Mouse (Mus musculus) limb, embryonic 14.5 days (tissue): ENCODE measurements at regions not wholly inside any gene's neighbourhood (a gene's known extent, or its start where the extent isn't known, plus 50 kb on each side); places are given as distances from the start of the nearest gene placed in this dataset.
"Not testable (repeated sequence)": the region's sequence is repeated elsewhere in the genome, so short reads cannot be mapped to it uniquely, and the experiment has no call there.

Source experiments
- ATAC-seq: fragments of 200-750 bp; cut with Nextera tagmentation; 2 replicates; pipeline ENCODE4 v1.8.0; 2017; ENCODE audit warnings: low read depth, moderate number of reproducible peaks, moderate TSS enrichment; ENCODE audit not compliant: low FRiP score
- DNase-seq: peaks from one replicate; pipeline ENCODE4 v3.0.0-alpha.2; 2015; ENCODE audit warnings: low spot score
- H3K27ac ChIP-seq: fragments of 300-500 bp; sonication (generic); replicated peaks from 2 replicates; pipeline ENCODE4 v1.5.1; 2014; ENCODE audit warnings: low read depth, mild to moderate bottlenecking, low read length, moderate library complexity, mixed read lengths
- H3K27me3 ChIP-seq: fragments of 300-500 bp; sonication (generic); 2 replicates; pipeline ENCODE4 v1.6.1; 2014; ENCODE audit warnings: low read length, mixed read lengths; ENCODE audit not compliant: control insufficient read depth, insufficient read depth
- H3K36me3 ChIP-seq: fragments of 300-500 bp; sonication (generic); 2 replicates; pipeline ENCODE4 v1.6.1; 2014; ENCODE audit warnings: mild to moderate bottlenecking, low read length, moderate library complexity, mixed read lengths; ENCODE audit not compliant: control insufficient read depth, insufficient read depth
- H3K4me1 ChIP-seq: fragments of 300-500 bp; sonication (generic); 2 replicates; pipeline ENCODE4 v1.6.1; 2014; ENCODE audit warnings: antibody characterized with exemption, low read length, mixed read lengths; ENCODE audit not compliant: control insufficient read depth, insufficient read depth
- H3K4me2 ChIP-seq: fragments of 300-500 bp; sonication (generic); replicated peaks from 2 replicates; pipeline ENCODE4 v1.6.1; 2014; ENCODE audit warnings: low read depth, mild to moderate bottlenecking, low read length, moderate library complexity; ENCODE audit not compliant: severe bottlenecking
- H3K4me3 ChIP-seq: fragments of 300-500 bp; sonication (generic); replicated peaks from 2 replicates; pipeline ENCODE4 v1.5.1; 2014; ENCODE audit warnings: low read length
- H3K9ac ChIP-seq: fragments of 300-500 bp; sonication (generic); 2 replicates; pipeline ENCODE4 v1.6.1; 2014; ENCODE audit warnings: mild to moderate bottlenecking, low read depth, low read length, moderate library complexity; ENCODE audit not compliant: severe bottlenecking
- H3K9me3 ChIP-seq: fragments of 300-500 bp; sonication (generic); 2 replicates; pipeline ENCODE4 v1.6.1; 2016; ENCODE audit warnings: low read length; ENCODE audit not compliant: control insufficient read depth
- POLR2A ChIP-seq: fragments of 200-500 bp; IDR thresholded peaks from 2 replicates; pipeline ENCODE4 v1.8.0; 2012; ENCODE audit warnings: inconsistent platforms, mild to moderate bottlenecking, moderate library complexity, borderline replicate concordance; ENCODE audit not compliant: insufficient read depth, insufficient read length; ENCODE audit errors: extremely low read depth
- WGBS: fragments of 180-500 bp; shearing (Covaris S2); extraction: QIAGEN DNeasy Blood & Tissue Kit; methylation state at CpG from one replicate; pipeline ENCODE4 v1.1.7; 2014; 5-methylcytosine and 5-hydroxymethylcytosine counted together

DNA sequence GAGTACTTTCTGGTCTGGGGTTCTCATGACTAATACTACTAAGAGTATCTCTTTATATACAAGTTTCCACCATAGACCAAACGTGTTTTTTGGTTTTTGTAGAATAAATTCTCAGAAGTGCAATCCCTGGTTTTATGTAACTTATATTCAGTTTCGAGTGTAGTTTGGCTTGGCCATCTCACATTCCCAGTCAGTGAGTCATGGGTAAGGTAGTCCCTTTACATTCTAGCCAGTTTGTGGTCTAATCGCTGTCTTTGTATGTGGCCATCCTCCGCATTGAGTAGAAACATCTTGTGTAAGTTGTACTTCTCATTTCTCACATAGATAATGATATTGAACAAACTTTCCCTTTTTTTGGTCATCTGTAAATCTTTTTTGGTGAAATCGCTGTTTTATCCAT lies 88.3 kb downstream of the Anxa5 start:
- 85% methylated on average over 5 of the region's 5 CpGs for WGBS
- DNase-seq (no peak), ATAC-seq (no peak)
- no peaks in the 10 kb centered on the region for H3K4me1 ChIP-seq
- H3K36me3 ChIP-seq: no peaks in the 10 kb centered on the region
- H3K27ac ChIP-seq: no peak overlapping the region
- H3K9ac ChIP-seq: no peak overlapping the region
- no peak overlapping the region for H3K4me2 ChIP-seq
- H3K4me3 ChIP-seq: no peak overlapping the region
- H3K27me3 ChIP-seq: no peaks in the 10 kb centered on the region
- no peak for TF ChIP-seq POLR2A
- H3K9me3 ChIP-seq: no peaks in the 10 kb centered on the region

DNA sequence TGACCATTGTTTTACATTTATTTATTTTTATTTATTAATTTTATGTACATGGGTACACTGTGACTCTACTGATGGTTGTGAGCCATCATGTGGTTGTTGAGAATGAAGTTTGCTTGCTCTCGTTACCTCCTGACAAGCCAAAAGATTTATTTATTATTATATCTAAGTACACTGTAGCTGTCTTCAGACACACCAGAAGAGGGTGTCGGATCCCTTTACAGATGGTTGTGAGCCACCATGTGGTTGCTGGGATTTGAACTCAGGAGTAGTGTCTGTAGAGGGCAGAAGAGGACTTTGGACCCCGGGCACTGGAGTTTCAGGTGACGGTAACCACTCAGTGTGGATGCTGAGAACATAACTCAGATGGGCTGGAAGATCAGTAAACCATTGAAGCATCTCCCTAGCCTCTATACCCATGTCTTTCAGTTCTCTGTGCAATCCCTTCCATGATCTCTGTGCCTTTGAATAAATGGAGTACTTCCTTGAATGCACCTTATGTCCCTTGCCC lies 92.2 kb downstream of the Anxa5 start:
- Histone ChIP-seq H3K4me3 (no peak overlapping the region), H3K4me2 (no peak overlapping the region), H3K4me1 (no peaks in the 10 kb centered on the region), H3K27ac (no peak overlapping the region), H3K27me3 (no peaks in the 10 kb centered on the region), H3K36me3 (no peaks in the 10 kb centered on the region), H3K9me3 (no peaks in the 10 kb centered on the region), H3K9ac (no peak overlapping the region)
- ATAC-seq (no peak), DNase-seq (no peak)
- WGBS: 92% methylated on average over 4 of the region's 4 CpGs
- TF ChIP-seq POLR2A: no peak

DNA sequence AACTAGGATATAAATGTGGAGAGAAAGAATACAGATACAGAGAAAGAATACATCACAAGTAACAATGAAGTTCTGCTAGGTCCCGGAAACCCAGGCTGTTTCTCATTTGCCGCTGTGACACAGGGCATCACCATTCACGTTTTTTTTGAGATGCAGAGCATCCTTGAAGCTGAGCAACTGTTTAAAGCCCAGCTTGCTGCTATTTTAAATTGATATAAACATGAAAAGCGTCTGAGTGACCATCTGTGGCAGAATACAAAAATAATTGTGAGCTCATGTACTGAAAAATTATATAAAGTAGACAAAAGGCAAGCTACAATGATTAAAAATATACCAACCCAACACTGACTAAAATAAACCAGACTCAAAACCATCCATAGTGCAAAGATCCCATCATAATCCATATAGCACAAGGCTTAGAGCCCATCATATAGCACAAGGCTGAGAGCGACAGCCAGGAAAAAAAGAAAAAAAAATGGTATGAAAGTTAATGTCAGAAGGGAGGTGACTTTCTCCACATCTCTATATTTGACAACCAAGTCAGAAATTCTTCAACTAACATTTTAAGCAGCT lies 94.0 kb downstream of the Anxa5 start:
- Histone ChIP-seq H3K4me1 (no peaks in the 10 kb centered on the region), H3K9me3 (no peaks in the 10 kb centered on the region), H3K4me3 (no peak overlapping the region), H3K27ac (no peak overlapping the region), H3K27me3 (no peaks in the 10 kb centered on the region), H3K9ac (no peak overlapping the region), H3K4me2 (no peak overlapping the region), H3K36me3 (no peaks in the 10 kb centered on the region)
- DNase-seq (no peak), ATAC-seq (no peak)
- 79% methylated on average over 5 of the region's 5 CpGs for WGBS
- TF ChIP-seq POLR2A: no peak

DNA sequence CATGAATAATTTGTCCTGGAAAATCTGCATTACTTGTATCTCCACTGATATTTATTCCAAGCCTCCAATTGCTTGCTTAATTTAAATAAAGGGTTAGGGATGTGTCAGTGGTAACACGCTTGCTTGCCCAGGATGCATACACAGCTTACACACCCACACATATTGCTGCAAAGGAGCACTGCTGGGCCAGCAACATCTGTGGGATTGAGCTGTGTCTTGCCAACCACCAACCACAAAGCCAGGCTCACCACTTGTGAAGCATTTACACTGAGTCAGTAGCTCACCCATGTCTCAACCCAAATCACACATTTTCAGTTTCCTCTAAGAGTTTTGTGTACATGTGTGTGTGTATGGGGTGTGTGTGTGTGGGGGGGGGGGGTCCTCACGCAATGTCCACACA lies 100.0 kb downstream of the Anxa5 start:
- ATAC-seq (no peak), DNase-seq (no peak)
- TF ChIP-seq POLR2A: no peak
- Histone ChIP-seq H3K4me3 (no peak overlapping the region), H3K4me2 (no peak overlapping the region), H3K36me3 (no peaks in the 10 kb centered on the region), H3K9ac (no peak overlapping the region), H3K9me3 (no peaks in the 10 kb centered on the region), H3K4me1 (no peaks in the 10 kb centered on the region), H3K27ac (no peak overlapping the region), H3K27me3 (no peaks in the 10 kb centered on the region)
- 82% methylated on average over 2 of the region's 2 CpGs for WGBS

DNA sequence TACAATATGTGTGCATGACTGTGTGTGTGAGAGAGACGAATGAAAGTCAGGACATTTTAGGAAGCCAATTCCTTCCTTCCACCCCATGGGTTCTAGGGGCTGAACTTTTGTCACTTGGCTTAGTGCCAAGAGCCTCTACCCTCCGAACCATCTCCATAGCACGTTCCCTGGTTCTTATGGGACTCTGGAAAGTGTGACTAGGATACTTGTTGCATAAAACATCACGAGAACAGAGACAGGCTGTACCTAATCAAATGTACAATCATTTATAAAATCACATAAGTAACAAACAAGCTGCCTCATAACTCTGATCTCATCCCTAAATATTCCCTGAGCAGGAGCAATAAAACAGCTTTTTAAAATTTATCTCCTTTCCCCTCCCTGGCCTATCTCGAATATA lies 100.8 kb downstream of the Anxa5 start:
- no peak for ATAC-seq
- 54% methylated on average over 5 of the region's 5 CpGs for WGBS

DNA sequence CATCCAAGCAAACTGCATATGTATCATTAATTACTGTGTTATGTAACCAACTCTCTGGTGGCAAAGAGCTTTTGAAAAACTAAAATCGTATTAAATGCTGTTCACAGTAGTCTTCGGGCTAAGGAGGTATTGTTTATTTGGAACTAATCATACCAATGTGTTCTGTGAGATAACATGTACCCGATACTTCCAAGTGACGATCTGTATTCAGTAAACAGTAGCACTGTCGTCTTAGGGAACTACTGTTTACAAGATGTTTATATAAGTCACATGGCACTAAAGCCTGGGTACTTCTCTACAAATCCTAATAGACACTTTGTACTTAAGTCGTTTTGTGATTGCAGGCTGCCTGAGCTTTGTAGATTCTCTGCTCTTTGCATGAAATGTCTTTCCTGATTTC lies 114.8 kb downstream of the Anxa5 start:
- Histone ChIP-seq H3K4me2 (no peak overlapping the region), H3K27ac (no peak overlapping the region), H3K9me3 (no peaks in the 10 kb centered on the region), H3K4me1 (no peaks in the 10 kb centered on the region), H3K36me3 (no peaks in the 10 kb centered on the region), H3K9ac (no peak overlapping the region), H3K4me3 (no peak overlapping the region), H3K27me3 (no peaks in the 10 kb centered on the region)
- ATAC-seq: no peak
- DNase-seq: no peak
- 59% methylated on average over 6 of the region's 6 CpGs for WGBS
- no peak for TF ChIP-seq POLR2A

More for the DNA sequence above, 100.8 kb downstream of the Anxa5 start:
- H3K4me2 ChIP-seq: no peak overlapping the region
- no peak overlapping the region for H3K4me3 ChIP-seq
- no peak overlapping the region for H3K9ac ChIP-seq
- H3K27ac ChIP-seq: no peak overlapping the region
- H3K27me3 ChIP-seq: no peaks in the 10 kb centered on the region
- H3K36me3 ChIP-seq: no peaks in the 10 kb centered on the region
- no peaks in the 10 kb centered on the region for H3K9me3 ChIP-seq
- DNase-seq: no peak
- H3K4me1 ChIP-seq: no peaks in the 10 kb centered on the region
- no peak for TF ChIP-seq POLR2A

DNA sequence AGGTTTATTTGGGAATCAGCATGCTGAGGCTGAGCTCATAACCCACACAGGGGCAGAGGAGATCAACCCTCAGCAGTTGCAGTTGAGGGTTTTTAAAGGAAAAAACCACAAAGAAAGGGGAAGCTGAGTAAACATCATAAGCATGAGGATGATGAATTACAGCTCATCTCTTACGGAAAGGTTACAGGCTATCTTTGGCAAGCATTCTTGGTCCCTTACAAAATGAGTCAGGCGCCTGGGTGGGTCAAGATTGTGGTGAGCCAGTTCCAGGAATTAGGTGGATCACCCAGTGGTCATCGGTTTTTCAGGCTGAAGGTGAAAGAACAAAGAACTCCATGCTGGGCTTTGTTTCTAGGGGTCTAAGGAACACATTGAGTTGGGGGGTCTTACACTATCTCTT lies 121.5 kb downstream of the Anxa5 start:
- not testable (repeated sequence) for H3K36me3 ChIP-seq, DNase-seq, H3K4me1 ChIP-seq, H3K9ac ChIP-seq, H3K27me3 ChIP-seq, H3K4me2 ChIP-seq, H3K9me3 ChIP-seq, H3K27ac ChIP-seq, ATAC-seq, H3K4me3 ChIP-seq
- 84% methylated on average over 3 of the region's 3 CpGs for WGBS
